Mouse (Mus musculus): Measurements from ENCODE around the gene Gm17359. TPM values are rescaled to one million over a fixed set of nuclear protein-coding genes. Genes with fewer than 3 reads are reported as not detected.

Gm17359 gene
- total and polyA plus RNA-seq, 3 experiments, result not detected

DNA sequence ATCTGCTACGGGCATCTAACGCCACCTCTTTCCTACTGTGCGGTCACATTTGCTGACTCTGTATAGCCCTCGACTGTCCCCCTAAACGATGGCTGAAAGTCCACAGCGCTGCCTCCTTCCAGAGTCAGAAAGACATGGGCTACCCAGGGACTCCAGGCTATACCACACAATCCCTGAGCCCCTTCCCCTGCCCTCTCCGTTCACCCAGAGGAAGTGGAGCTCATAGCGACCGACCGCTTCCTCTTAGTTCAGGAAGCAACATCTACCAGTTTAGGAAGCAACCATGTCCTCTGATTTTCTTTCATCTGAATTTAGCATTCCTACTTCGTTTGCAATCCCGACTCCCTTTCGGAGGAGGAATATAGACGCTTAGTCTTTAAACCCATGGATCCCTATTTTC lies 82.5 kb downstream of the Gm17359 start:
- Histone ChIP-seq H3K79me2 (replicated peaks; ENCODE audit: control insufficient read depth, extremely low read depth, insufficient read depth, poor library complexity, severe bottlenecking) (no peaks in the 10 kb centered on the region), H3K36me3 (replicated peaks in 1 of 2; ENCODE audit: control insufficient read depth in 1 of 2, insufficient read depth in 1 of 2, low read length in 1 of 2) (no peaks in the 10 kb centered on the region), H3K27ac (ENCODE audit: insufficient read depth, low read depth) (no peak overlapping the region), H3K9ac (ENCODE audit: insufficient read depth, low read depth) (no peak overlapping the region), H3K9me3 (replicated peaks; ENCODE audit: low read length) (no peaks in the 10 kb centered on the region), H3K27me3 (replicated peaks) (no peaks in the 10 kb centered on the region), H3K4me2 (ENCODE audit: insufficient read depth, low read depth, poor library complexity, severe bottlenecking) (no peak overlapping the region), H3K4me1 (ENCODE audit: control insufficient read depth in 1 of 2, insufficient read depth in 2 of 2) (no peaks in the 10 kb centered on the region), H3K4me3 (replicated peaks in 1 of 3; ENCODE audit: low read depth in 2 of 3, low read length in 2 of 3, poor library complexity in 1 of 3) (no peak overlapping the region)
- no peak for DNase-seq (ENCODE audit: extremely low read depth)
- in situ Hi-C loops (cut with MboI; ENCODE audit: low pct_ligation_motif_present, low pct_unique_long_range_greater_than_20kb, low sequenced_read_pairs) (no loop called here), dilution Hi-C loops (cut with MboI; ENCODE audit: extremely low pct_ligation_motif_present, extremely low pct_unique_long_range_greater_than_20kb, low sequenced_read_pairs) (no loop called here)
- TF ChIP-seq EP300 (IDR thresholded peaks at IDR 0.05; ENCODE audit: low read length), result no peak
- TF ChIP-seq MEF2A (IDR thresholded peaks at IDR 0.05; ENCODE audit: borderline replicate concordance, low read depth, low read length), result no peak
- TF ChIP-seq SIN3A (IDR thresholded peaks at IDR 0.05; ENCODE audit: low read length), result no peak

DNA sequence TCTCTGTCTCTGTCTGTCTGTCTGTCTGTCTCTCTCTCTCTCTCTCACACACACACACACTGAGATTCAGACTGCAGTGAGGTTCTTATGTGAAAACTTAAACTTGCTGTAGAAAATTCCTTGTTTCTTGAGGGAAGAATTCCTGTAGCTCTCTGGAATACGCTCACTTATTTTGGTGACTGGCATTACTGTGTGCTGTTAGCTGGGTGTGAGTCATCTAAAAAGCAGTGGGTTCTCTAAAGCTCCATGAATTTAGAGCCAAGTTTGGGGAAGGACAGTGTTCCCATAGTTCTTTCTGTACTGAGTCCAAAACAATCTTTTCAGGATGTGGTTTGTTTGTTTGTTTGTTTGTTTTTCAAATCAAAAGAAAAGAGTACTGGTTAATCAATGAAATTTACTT lies 89.0 kb downstream of the Gm17359 start:
- no peaks in the 10 kb centered on the region for H3K36me3 ChIP-seq (replicated peaks in 1 of 2; ENCODE audit: control insufficient read depth in 1 of 2, insufficient read depth in 1 of 2, low read length in 1 of 2)
- H3K9me3 ChIP-seq (replicated peaks; ENCODE audit: low read length), result no peaks in the 10 kb centered on the region
- in situ Hi-C loops (cut with MboI; ENCODE audit: low pct_ligation_motif_present, low pct_unique_long_range_greater_than_20kb, low sequenced_read_pairs), result no loop called here
- no peaks in the 10 kb centered on the region for H3K27me3 ChIP-seq (replicated peaks)
- dilution Hi-C loops (cut with MboI; ENCODE audit: extremely low pct_ligation_motif_present, extremely low pct_unique_long_range_greater_than_20kb, low sequenced_read_pairs), result no loop called here
- no peaks in the 10 kb centered on the region for H3K79me2 ChIP-seq (replicated peaks; ENCODE audit: control insufficient read depth, extremely low read depth, insufficient read depth, poor library complexity, severe bottlenecking)
- no peak overlapping the region for H3K4me2 ChIP-seq (ENCODE audit: insufficient read depth, low read depth, poor library complexity, severe bottlenecking)
- no peak for DNase-seq (ENCODE audit: extremely low read depth)
- no peak overlapping the region for H3K9ac ChIP-seq (ENCODE audit: insufficient read depth, low read depth)
- TF ChIP-seq CHD2 (IDR thresholded peaks at IDR 0.05; ENCODE audit: low read length), result no peak
- no peak for TF ChIP-seq E2F4 (IDR thresholded peaks at IDR 0.05; ENCODE audit: insufficient replicate concordance, low read depth, low read length)
- no peak for TF ChIP-seq SMC3 (IDR thresholded peaks at IDR 0.05; ENCODE audit: low read depth, low read length)
- TF ChIP-seq JUND (conservative IDR thresholded peaks at IDR 0.05; ENCODE audit: low read depth, low read length), result no peak
- TF ChIP-seq SIN3A (IDR thresholded peaks at IDR 0.05; ENCODE audit: low read length), result no peak
- no peak for TF ChIP-seq POLR2AphosphoS2 (IDR thresholded peaks at IDR 0.05; ENCODE audit: low read depth, low read length)
- TF ChIP-seq USF2 (conservative IDR thresholded peaks at IDR 0.05; ENCODE audit: low read depth, low read length), result no peak
- no peak for TF ChIP-seq POLR2A (IDR thresholded peaks at IDR 0.05; ENCODE audit: low read depth, low read length)
- no peak for TF ChIP-seq KAT2A (IDR thresholded peaks at IDR 0.05; ENCODE audit: insufficient replicate concordance, low read length)
- TF ChIP-seq PAX5 (IDR thresholded peaks at IDR 0.05; ENCODE audit: low read length), result no peak
- TF ChIP-seq CTCF (conservative IDR thresholded peaks at IDR 0.05 in 1 of 2, IDR thresholded peaks at IDR 0.05 in 1 of 2; ENCODE audit: low read depth in 2 of 2, low read length in 2 of 2), result no peak
- no peak for TF ChIP-seq MAX (IDR thresholded peaks at IDR 0.05; ENCODE audit: low read length)
- TF ChIP-seq HCFC1 (IDR thresholded peaks at IDR 0.05; ENCODE audit: low read depth, low read length), result no peak
- TF ChIP-seq ZMIZ1 (IDR thresholded peaks at IDR 0.05; ENCODE audit: low read depth, low read length), result no peak
- no peak for TF ChIP-seq NRF1 (IDR thresholded peaks at IDR 0.05; ENCODE audit: low read depth, low read length)
- H3K4me1 ChIP-seq (ENCODE audit: control insufficient read depth in 1 of 2, insufficient read depth in 2 of 2), result no peaks in the 10 kb centered on the region
- H3K27ac ChIP-seq (ENCODE audit: insufficient read depth, low read depth), result no peak overlapping the region
- H3K4me3 ChIP-seq (replicated peaks in 1 of 3; ENCODE audit: low read depth in 2 of 3, low read length in 2 of 3, poor library complexity in 1 of 3), result no peak overlapping the region
